Mouse (Mus musculus) duodenum, adult 2 months (tissue): ENCODE measurements around the gene Rps6ka6. TPM values are rescaled to one million over a fixed set of nuclear protein-coding genes. Genes with fewer than 3 reads are reported as not detected.

Source experiments
- polyA plus RNA-seq: library from polyadenylated mRNA; depleted of rRNA; stranded (reverse); fragments of >200 nt; gene quantifications from 2 replicates; pipeline ENCODE4 v1.2.3, GENCODE M21; 2012; ENCODE audit warnings: low replicate concordance; rRNA removed

Rps6ka6 gene
- polyA plus RNA-seq: 0.07 and 0.37 TPM in 2 replicates

GRCm38 (mm10) chrX:111537859-111538258 lies at the start of gene Rps6ka6:
Gene Rps6ka6 (minus strand): TSS chrX:111537959.

Other genes starting within 250 kb of the Rps6ka6 start
- 0.04 TPM in 1 of 2 replicates, not detected in the other for gene Hdx, start 159.1 kb upstream of the Rps6ka6 start, polyA plus RNA-seq